Mouse (Mus musculus) myocyte (in vitro differentiated cells): ENCODE measurements around the gene Gm38392.
A peak's percentile ranks its signal among the peaks of the same experiment; 100 is the strongest.

Experiments used
- CEBPB ChIP-seq: IDR thresholded peaks from 2 replicates; pipeline ENCODE4 v1.6.1; 2011; ENCODE audit warnings: mild to moderate bottlenecking, moderate library complexity; ENCODE audit not compliant: poor library complexity, insufficient read depth, severe bottlenecking
- E2F4 ChIP-seq: IDR thresholded peaks from one replicate; pipeline ENCODE4 v1.6.1; 2011; ENCODE audit warnings: mild to moderate bottlenecking, control low read depth, moderate library complexity; ENCODE audit not compliant: insufficient read depth
- MAX ChIP-seq: IDR thresholded peaks from one replicate; pipeline ENCODE4 v1.6.1; 2011; ENCODE audit warnings: low read depth, mild to moderate bottlenecking, control low read depth
- MYOD1 ChIP-seq, 3 experiments: IDR thresholded peaks; one replicate each; pipeline ENCODE4 v1.6.1; 2011; ENCODE audit warnings: control low read depth in 2 of 3, low read depth in 2 of 3, mild to moderate bottlenecking in 2 of 3, moderate library complexity in 1 of 3; ENCODE audit not compliant: insufficient read length in 2 of 3, control insufficient read depth in 1 of 3
- MYOG ChIP-seq, 3 experiments: IDR thresholded peaks; one replicate each; pipeline ENCODE4 v1.6.1; 2011; ENCODE audit warnings: control low read depth in 2 of 3, low read depth in 2 of 3, mild to moderate bottlenecking in 2 of 3; ENCODE audit not compliant: insufficient read length in 2 of 3, control insufficient read depth in 1 of 3, insufficient read depth in 1 of 3
- POLR2A ChIP-seq: IDR thresholded peaks from one replicate; pipeline ENCODE4 v1.6.1; 2011; ENCODE audit warnings: low read depth, mild to moderate bottlenecking, control low read depth, moderate library complexity; ENCODE audit not compliant: insufficient read length
- POLR2AphosphoS2 ChIP-seq: IDR thresholded peaks from one replicate; pipeline ENCODE4 v1.6.1; 2011; ENCODE audit warnings: low read depth, control low read depth; ENCODE audit not compliant: insufficient read length
- REST ChIP-seq: IDR thresholded peaks from one replicate; pipeline ENCODE4 v1.6.1; 2011; ENCODE audit warnings: mild to moderate bottlenecking, control low read depth, moderate library complexity; ENCODE audit not compliant: insufficient read depth, insufficient read length
- SRF ChIP-seq: IDR thresholded peaks from one replicate; pipeline ENCODE4 v1.6.1; 2011; ENCODE audit warnings: low read depth; ENCODE audit not compliant: control insufficient read depth, insufficient read length
- TCF12 ChIP-seq: IDR thresholded peaks from one replicate; pipeline ENCODE4 v1.6.1; 2011; ENCODE audit warnings: mild to moderate bottlenecking, control low read depth; ENCODE audit not compliant: poor library complexity, insufficient read depth, severe bottlenecking
- TCF3 ChIP-seq: IDR thresholded peaks from one replicate; pipeline ENCODE4 v1.6.1; 2011; ENCODE audit warnings: low read depth, control low read depth; ENCODE audit not compliant: insufficient read length
- USF1 ChIP-seq: IDR thresholded peaks from one replicate; pipeline ENCODE4 v1.6.1; 2011; ENCODE audit warnings: low read depth, mild to moderate bottlenecking, control low read depth, moderate library complexity

DNA sequence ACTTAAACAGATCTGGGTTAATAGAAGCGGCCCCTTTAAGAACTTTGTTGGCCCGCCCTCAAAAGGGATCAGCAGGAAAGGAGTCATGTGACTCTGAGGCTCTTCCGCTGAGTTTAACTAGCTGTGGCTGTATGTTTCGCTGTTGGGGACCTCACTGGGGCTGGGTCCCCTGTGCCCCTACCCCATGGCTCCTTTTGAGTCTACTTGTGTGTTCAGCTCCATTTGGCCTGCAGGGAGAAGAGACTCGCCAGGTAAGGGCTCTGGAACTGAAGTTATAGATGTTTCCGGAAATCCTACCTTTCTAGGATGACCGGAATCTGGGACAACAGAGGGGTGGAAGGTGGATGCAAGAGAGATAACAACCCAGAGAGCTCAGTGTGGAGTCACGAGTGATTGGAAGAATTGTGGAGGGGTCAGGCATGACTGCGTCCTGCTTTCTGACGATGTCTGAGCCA is 38.0 kb upstream of the Gm38392 start, which contains the start of gene Glmp:
- TF ChIP-seq SRF (no peak), TCF12 (no peak), MAX (no peak), MYOG (IDR thresholded peaks at IDR 0.05; ENCODE audit: control insufficient read depth in 1 of 3, insufficient read depth in 1 of 3, insufficient read length in 2 of 3, low read depth in 2 of 3) (no peak), MYOD1 (IDR thresholded peaks at IDR 0.05; ENCODE audit: control insufficient read depth in 1 of 3, insufficient read length in 2 of 3, low read depth in 2 of 3) (no peak), E2F4 (no peak), USF1 (peak; percentile 97), CEBPB (no peak), POLR2AphosphoS2 (peak; percentile 81), POLR2A (peak; percentile 71), REST (no peak), TCF3 (no peak)
